Mouse (Mus musculus) adrenal gland, adult (tissue): ENCODE measurements around the gene Scn4a.

ENCODE experiments used
- DNase-seq, 2 experiments: peaks; one replicate each; pipeline ENCODE4 v3.0.0; 2022 to 2023; ENCODE audit warnings: low spot score in 1 of 2; ENCODE audit not compliant: inconsistent age in 2 of 2

Gene Scn4a

GRCm38 (mm10) chr11:106317801-106318200, 35.3 kb downstream of the Scn4a start:
- no peak for DNase-seq

GRCm38 (mm10) chr11:106316416-106316815, 36.7 kb downstream of the Scn4a start:
- no peak for DNase-seq

- DNase-seq: no peak
These were observed 38.7 kb downstream of the Scn4a start, which contains the start of gene Cd79b for GRCm38 (mm10) chr11:106314333-106314812. Gene Cd79b, minus strand, starts transcription at chr11:106314762.

- DNase-seq: no peak
These were observed 39.6 kb downstream of the Scn4a start for GRCm38 (mm10) chr11:106313533-106313932.

GRCm38 (mm10) chr11:106310123-106310522, 43.0 kb downstream of the Scn4a start:
- no peak for DNase-seq

- no peak for DNase-seq
These were observed 44.9 kb downstream of the Scn4a start for GRCm38 (mm10) chr11:106308162-106308561.

GRCm38 (mm10) chr11:106307432-106307831, 45.7 kb downstream of the Scn4a start:
- DNase-seq: no peak

GRCm38 (mm10) chr11:106306758-106307157, 46.3 kb downstream of the Scn4a start:
- DNase-seq: no peak

GRCm38 (mm10) chr11:106306065-106306385, 47.1 kb downstream of the Scn4a start:
- no peak for DNase-seq

GRCm38 (mm10) chr11:106305348-106306064, 47.6 kb downstream of the Scn4a start:
- no peak for DNase-seq

- peak; percentile 45 to 75 for DNase-seq
These were observed 50.5 kb downstream of the Scn4a start for GRCm38 (mm10) chr11:106302634-106303033.

GRCm38 (mm10) chr11:106301765-106302164, 51.3 kb downstream of the Scn4a start, which contains the start of gene Gh:
Gene Gh, minus strand, starts transcription at chr11:106301865.
- no peak for DNase-seq

- DNase-seq: peak in 1 of 2 experiments; percentile 50
These were observed 61.2 kb downstream of the Scn4a start for GRCm38 (mm10) chr11:106291861-106292260.

GRCm38 (mm10) chr11:106290376-106290775, 62.7 kb downstream of the Scn4a start:
- DNase-seq: no peak

- DNase-seq: peak; percentile 84 to 88
These were observed 63.7 kb downstream of the Scn4a start for GRCm38 (mm10) chr11:106289369-106289768.

GRCm38 (mm10) chr11:106286987-106287386, 66.1 kb downstream of the Scn4a start:
- DNase-seq: no peak

- DNase-seq: no peak
These were observed 66.9 kb downstream of the Scn4a start for GRCm38 (mm10) chr11:106286206-106286605.

- DNase-seq: peak in 1 of 2 experiments; percentile 54
These were observed 69.0 kb downstream of the Scn4a start for GRCm38 (mm10) chr11:106284126-106284525.

GRCm38 (mm10) chr11:106283371-106283770, 69.7 kb downstream of the Scn4a start:
- DNase-seq: no peak

GRCm38 (mm10) chr11:106282452-106282851, 70.6 kb downstream of the Scn4a start:
- DNase-seq: peak in 1 of 2 experiments; percentile 71

- DNase-seq: peak; percentile 93 to 98
These were observed 76.6 kb downstream of the Scn4a start, which contains the start of gene Tcam1 for GRCm38 (mm10) chr11:106276454-106276853. Gene Tcam1, plus strand, starts transcription at chr11:106276672.

GRCm38 (mm10) chr11:106274971-106275411, 78.1 kb downstream of the Scn4a start:
- DNase-seq: peak; percentile 21 to 59

GRCm38 (mm10) chr11:106274374-106274773, 78.7 kb downstream of the Scn4a start:
- peak in 1 of 2 experiments; percentile 6 for DNase-seq
